Mouse (Mus musculus): ENCODE data around the gene Eif3d. TPM values are rescaled to one million over a fixed set of nuclear protein-coding genes. Genes with fewer than 3 reads are reported as not detected.
"Not testable (repeated sequence)": the region's sequence is repeated elsewhere in the genome, so short reads cannot be mapped to it uniquely, and the experiment has no call there.

Gene Eif3d
- 100 to 1,000 TPM; 101 to 102 TPM for total RNA-seq (2021)
- long read RNA-seq, experiment 1, transcript Eif3d-201 (15 exons, 1,899 nt): major isoform, 57 of 78 reads
- long read RNA-seq, experiment 1, partial matches to known transcripts: 3 of 78 reads
- long read RNA-seq, experiment 1, other reads (novel, unspliced or antisense): 18 of 78 reads
- long read RNA-seq, experiment 2, transcript Eif3d-201 (15 exons, 1,899 nt): major isoform, 29 of 47 reads
- long read RNA-seq, experiment 2, partial matches to known transcripts: 5 of 47 reads
- long read RNA-seq, experiment 2, other reads (novel, unspliced or antisense): 13 of 47 reads

DNA sequence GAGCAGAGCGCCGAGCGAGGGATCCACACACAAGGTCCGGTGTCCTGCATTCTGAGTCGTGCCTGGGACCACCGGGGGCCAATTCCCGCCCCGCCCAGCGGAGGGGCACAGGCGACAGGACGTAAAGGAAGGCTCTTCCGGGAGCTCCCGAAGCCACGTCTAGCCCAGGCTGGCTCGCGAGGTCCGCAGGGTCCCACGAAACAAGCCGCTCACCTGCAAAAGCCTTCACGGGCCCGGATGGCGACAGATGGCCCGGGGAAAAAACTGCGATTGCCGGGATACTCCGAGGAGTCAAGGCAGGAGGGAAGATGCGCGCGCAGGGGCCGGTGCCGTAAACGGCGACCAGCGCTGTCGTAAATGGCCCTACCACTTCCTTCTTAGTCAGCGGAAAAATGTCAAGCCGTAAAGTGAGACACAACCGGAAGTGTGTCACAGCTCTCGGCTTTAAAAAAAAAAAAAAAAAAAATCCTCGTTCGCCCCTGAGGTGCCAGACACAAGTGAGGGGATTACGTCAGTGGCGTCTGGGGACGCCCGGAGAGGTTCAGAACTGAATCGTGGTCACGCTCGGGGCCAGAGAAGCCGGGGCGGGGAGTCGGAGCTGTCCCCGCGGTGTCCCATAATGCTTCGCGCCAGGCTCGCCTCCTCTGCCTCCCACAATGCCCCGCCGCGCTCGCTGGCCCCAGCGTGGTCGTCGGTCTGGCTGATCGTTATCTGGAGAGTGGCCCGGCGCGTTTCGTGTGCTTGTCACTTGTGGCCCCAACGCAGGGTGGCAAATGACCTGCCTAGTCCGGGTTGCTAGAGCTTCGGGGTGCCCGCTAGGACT lies at the start of gene Eif3d:
Eif3d (minus strand) TSS at position 344 of the 823 bp plus-strand sequence.
- intact Hi-C loops (cut with DNase I): loop anchor here (10.0 kb wide), 2 partner anchors 454 to 574 kb away; partner anchors contain the start of genes Kctd17 and Sstr3
- peak; percentile 96 to 97 for DNase-seq (ENCODE audit: extremely low spot score in 1 of 2, low spot score in 2 of 2)
- H3K27ac ChIP-seq: peak within 1 kb of the TSS; percentile 100
- TF ChIP-seq CTCF (IDR thresholded peaks at IDR 0.05): no peak
- peak within 1 kb of the TSS; percentile 82 for H3K4me3 ChIP-seq

DNA sequence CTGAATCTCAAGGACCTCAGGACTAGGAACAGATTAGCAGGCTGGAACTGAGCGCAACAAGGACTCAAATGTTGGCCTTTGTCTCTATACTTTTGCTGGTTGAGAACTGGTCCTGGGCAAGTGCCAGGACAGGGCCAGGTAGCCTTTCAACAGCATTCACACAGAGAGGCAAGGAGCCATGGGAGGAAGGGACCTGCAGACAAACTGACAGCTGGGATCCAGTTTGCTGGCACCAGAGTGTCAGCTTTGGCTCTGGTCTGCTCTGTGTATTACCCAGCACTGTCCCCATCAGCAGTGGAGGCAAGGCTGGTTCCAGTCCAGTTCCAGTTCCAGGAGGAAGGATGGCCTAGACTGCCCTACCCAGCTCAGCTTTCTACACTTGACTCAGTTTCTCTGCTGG lies 43.4 kb upstream of the Eif3d start:
- no peak overlapping the region for H3K27ac ChIP-seq
- no peak for TF ChIP-seq CTCF (IDR thresholded peaks at IDR 0.05)
- intact Hi-C loops (cut with DNase I): no loop called here

DNA sequence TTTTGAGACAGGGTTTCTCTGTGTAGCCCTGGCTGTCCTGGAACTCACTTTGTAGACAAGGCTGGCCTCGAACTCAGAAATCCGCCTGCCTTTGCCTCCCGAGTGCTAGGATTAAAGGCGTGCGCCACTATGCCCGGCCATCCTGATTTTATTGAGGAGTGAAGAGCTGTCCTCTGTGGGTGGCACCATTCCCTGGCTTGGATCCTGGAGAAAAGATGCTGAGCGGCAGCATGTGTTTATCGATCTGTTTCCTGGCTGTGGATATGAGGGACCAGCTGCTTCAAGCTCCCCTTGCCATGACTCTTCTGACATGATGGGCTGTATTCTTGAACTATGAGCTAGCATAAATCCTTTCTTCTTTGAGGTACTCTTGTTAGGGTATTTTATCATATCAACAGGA lies 37.6 kb upstream of the Eif3d start:
- DNase-seq (ENCODE audit: extremely low spot score in 1 of 2, low spot score in 2 of 2); H3K4me3 ChIP-seq; H3K27ac ChIP-seq; intact Hi-C loops (cut with DNase I): not testable (repeated sequence)

More for the DNA sequence above, 43.4 kb upstream of the Eif3d start:
- H3K4me3 ChIP-seq: no peak overlapping the region
- DNase-seq (ENCODE audit: extremely low spot score in 1 of 2, low spot score in 2 of 2): no peak

DNA sequence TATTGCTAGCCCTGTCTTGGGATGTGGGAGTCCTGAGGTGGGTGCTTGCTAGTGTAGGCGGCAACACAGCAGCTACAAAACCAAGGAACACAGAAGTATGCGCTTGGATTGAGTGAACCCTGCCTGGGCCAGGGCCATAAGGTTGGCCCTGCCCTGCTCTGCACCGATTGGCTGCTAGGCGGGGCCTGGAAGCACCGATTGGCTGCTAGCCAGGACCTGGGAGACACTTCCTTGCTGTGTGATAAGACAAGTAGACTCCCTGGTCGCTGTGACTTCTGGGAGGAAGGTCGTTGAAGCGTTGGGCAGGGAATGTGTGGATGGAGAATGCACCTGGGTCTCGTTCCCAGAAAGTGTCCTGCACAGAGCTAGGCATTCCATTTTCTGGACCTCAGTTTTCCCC lies 33.3 kb upstream of the Eif3d start:
- intact Hi-C loops (cut with DNase I): loop anchor here (2.0 kb wide), 1 partner anchor 47 kb away; no protein-coding TSS in a partner anchor

DNA sequence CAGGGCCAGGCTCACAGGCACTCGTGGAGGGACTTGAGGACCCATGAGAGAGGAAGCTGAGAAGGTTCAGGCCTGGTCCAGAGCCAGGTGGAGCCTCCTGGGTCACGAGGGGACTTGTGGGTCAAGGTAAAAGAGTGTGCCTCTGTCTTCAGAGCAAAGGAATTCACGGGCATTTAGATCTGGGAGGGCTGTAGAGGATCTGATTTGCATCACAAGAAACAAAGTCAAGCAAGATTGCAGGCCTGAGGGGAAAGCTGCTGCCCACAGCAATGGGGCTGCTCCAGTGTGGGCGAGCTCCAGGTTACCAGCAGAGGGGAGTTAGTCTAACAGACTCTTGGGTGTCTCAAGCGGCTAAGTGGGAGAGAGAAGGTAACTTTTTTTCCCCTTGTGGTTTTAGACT lies 30.8 kb upstream of the Eif3d start:
- TF ChIP-seq CTCF (IDR thresholded peaks at IDR 0.05): no peak
- Histone ChIP-seq H3K27ac (no peak overlapping the region), H3K4me3 (no peak overlapping the region)
- intact Hi-C loops (cut with DNase I): no loop called here
- DNase-seq (ENCODE audit: extremely low spot score in 1 of 2, low spot score in 2 of 2): no peak

More for the DNA sequence above, 33.3 kb upstream of the Eif3d start:
- H3K27ac ChIP-seq: no peak overlapping the region
- H3K4me3 ChIP-seq: no peak overlapping the region
- TF ChIP-seq CTCF (IDR thresholded peaks at IDR 0.05): no peak
- DNase-seq (ENCODE audit: extremely low spot score in 1 of 2, low spot score in 2 of 2): no peak

DNA sequence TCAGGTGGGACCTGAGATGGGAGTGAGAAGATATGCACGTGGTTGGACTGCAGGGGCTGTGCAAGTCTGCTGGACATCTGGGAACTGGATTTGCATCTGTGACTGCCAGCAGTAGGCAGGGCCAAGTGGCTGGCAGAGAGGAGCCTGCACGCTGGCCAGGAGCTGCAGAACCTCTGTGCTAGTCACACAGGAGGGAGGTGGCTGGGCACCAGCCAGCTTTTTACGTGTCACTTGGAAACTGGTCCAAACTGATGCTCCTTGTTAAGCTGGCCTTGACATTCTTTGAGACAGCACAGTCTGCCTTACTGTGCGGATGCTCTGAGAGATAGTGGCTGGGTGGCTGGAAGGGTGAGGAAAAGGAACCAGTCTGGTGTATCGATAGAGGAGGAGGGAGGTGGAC lies 17.9 kb upstream of the Eif3d start:
- DNase-seq (ENCODE audit: extremely low spot score in 1 of 2, low spot score in 2 of 2): no peak
- H3K27ac ChIP-seq: no peak overlapping the region
- H3K4me3 ChIP-seq: no peak overlapping the region
- intact Hi-C loops (cut with DNase I): no loop called here
- TF ChIP-seq CTCF (IDR thresholded peaks at IDR 0.05): no peak

DNA sequence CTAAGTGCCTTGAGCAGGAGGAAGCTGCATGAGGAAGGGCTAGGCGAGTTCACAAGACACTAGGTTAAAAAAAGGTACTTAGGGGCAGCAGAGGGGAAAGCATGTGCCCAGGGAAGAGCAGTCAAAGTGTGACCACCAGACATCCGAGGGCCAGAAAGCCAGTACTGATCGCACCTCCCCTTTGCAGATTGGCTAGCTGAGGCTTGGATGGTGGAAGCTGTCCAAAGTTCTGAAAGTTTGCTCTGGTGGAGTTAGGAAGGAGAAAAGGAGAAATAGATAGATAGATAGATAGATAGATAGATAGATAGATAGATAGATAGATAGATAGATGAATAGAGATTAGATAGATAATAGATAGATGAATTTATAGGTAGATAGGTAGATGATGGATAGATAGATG lies 12.8 kb upstream of the Eif3d start:
- no peak for DNase-seq (ENCODE audit: extremely low spot score in 1 of 2, low spot score in 2 of 2)
- Histone ChIP-seq H3K27ac (no peak overlapping the region), H3K4me3 (no peak overlapping the region)
- intact Hi-C loops (cut with DNase I): loop anchor here (5.0 kb wide), 1 partner anchor 254 kb away; no protein-coding TSS in a partner anchor
- TF ChIP-seq CTCF (IDR thresholded peaks at IDR 0.05): no peak

DNA sequence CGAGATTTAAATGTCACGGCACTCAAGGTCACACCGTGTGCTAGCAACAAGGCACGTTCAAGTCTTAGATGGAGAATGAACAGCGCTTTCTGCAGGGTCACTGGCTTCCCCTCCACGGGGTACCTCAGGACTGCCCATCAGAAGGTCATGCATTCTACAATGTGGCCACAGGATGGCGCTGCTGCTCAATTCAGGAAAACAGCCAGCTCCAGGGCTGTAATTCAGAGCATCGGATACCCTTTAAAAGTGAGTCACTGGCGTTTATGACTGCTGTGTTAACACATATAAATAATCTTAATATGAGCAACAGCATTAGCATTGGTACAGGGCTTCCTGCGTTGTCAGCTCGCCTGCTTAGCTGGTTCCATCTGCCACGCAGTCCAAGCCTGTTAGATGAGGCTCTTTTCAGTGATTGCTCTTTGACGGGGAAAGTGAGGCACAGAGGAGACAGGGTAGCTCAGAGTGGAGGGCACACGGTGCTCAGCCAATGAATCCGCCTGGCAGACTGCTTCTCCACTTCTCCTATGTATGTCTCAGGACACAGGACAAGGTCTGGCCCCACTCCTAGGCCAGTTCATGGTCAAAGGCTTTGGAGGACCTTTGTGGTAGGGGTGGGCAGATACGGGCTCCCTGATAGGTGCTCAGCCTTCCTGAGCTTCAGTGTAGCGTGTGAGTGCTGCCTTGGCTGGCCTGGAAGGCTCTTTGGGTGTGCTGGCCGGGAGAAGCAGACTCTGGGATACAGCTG lies 11.8 kb upstream of the Eif3d start:
- intact Hi-C loops (cut with DNase I): loop anchor here (1.0 to 5.0 kb wide), 3 partner anchors 68 to 255 kb away; no protein-coding TSS in a partner anchor
- H3K4me3 ChIP-seq: no peak overlapping the region
- peak; percentile 97 for TF ChIP-seq CTCF (IDR thresholded peaks at IDR 0.05)
- DNase-seq (ENCODE audit: extremely low spot score in 1 of 2, low spot score in 2 of 2): peak; percentile 79 to 89
- H3K27ac ChIP-seq: no peak overlapping the region

DNA sequence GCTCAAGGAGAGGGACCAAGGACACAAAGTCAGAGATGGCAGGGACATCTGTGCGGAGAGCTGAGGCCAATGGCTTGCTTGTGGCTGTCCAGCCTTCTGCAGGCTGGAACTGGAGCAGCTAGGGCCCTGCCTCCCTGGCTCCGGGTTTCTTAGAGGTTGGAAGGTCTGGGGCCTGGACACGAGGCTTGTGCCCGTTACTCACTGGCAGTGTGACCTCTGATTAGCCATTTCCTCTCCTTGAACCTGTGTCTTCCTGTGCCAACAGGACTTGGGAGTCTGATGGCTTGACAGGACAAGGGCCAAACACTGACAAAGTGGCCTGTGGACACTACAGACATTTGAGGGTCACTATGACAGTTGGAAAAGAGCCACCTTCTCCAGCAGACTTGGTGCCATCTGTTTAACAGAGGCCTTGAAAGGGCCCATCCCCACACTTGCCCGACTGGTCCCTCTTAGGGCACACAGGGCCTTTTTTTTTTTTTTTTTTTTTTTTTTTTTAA lies 10.6 kb upstream of the Eif3d start:
- no peak for TF ChIP-seq CTCF (IDR thresholded peaks at IDR 0.05)
- no peak overlapping the region for H3K4me3 ChIP-seq
- peak overlapping the region; percentile 81 for H3K27ac ChIP-seq
- DNase-seq (ENCODE audit: extremely low spot score in 1 of 2, low spot score in 2 of 2): no peak
- intact Hi-C loops (cut with DNase I): loop anchor here (5.0 kb wide), 1 partner anchor 256 kb away; no protein-coding TSS in a partner anchor

DNA sequence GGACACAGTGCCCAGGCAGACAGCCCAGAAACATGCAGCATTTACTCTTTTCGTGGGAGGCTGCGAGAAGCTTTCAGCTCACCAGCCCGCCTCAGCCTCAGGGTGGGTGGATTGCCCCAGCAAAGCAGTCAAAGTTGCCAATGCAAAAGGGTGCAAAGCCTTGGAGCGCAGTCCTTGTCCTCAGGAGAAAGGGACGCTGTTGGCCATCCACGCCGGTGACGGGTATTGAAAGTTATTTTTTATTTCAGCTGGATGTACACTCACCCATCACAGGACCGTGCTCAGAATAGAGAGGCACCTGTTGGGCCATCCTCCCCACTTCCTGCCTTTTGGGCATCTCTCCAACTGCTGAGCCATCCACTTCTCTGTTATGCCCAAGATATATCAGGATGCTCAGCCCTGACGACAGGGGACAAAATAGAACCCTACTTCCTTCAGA lies 8.8 kb upstream of the Eif3d start:
- no peak for TF ChIP-seq CTCF (IDR thresholded peaks at IDR 0.05)
- peak; percentile 37 to 71 for DNase-seq (ENCODE audit: extremely low spot score in 1 of 2, low spot score in 2 of 2)
- H3K27ac ChIP-seq: peak overlapping the region; percentile 81; the same call in 1 of the 2 replicates
- no peak overlapping the region for H3K4me3 ChIP-seq
- intact Hi-C loops (cut with DNase I): loop anchor here (1.0 to 10.0 kb wide), 3 partner anchors 139 to 565 kb away; partner anchors contain the start of genes Kctd17 and Sstr3

DNA sequence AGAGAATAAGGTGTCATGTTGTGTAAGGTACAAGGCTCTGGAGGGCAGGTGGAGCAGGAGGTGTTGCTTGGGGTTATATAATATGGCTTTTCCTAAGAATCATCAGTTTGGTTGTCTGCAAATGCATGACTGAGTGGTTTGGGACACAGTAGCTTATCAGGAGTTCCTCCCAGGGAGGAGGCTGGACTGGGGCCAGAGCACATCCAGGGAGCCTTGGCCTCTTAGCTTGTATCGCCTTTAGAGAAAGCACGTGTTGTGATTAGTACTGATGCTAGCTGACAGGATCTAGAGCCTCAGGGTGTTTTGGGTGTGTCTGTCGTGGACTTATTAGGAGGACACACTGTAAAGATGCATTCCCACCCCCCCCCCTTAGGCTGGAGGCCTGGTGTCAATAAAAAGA lies 7.0 kb upstream of the Eif3d start:
- Histone ChIP-seq H3K4me3 (no peak overlapping the region), H3K27ac (no peak overlapping the region)
- TF ChIP-seq CTCF (IDR thresholded peaks at IDR 0.05): no peak
- DNase-seq (ENCODE audit: extremely low spot score in 1 of 2, low spot score in 2 of 2): no peak
- intact Hi-C loops (cut with DNase I): loop anchor here (10.0 kb wide), 2 partner anchors 447 to 567 kb away; partner anchors contain the start of genes Kctd17 and Sstr3

Measured in left cerebral cortex, adult 2 months (tissue).